Mouse (Mus musculus): Measurements from ENCODE around the gene Miip. TPM values are rescaled to one million over a fixed set of nuclear protein-coding genes. Genes with fewer than 3 reads are reported as not detected.

The Miip gene
- polyA plus RNA-seq, 1 experiment, result 48.8 TPM

DNA sequence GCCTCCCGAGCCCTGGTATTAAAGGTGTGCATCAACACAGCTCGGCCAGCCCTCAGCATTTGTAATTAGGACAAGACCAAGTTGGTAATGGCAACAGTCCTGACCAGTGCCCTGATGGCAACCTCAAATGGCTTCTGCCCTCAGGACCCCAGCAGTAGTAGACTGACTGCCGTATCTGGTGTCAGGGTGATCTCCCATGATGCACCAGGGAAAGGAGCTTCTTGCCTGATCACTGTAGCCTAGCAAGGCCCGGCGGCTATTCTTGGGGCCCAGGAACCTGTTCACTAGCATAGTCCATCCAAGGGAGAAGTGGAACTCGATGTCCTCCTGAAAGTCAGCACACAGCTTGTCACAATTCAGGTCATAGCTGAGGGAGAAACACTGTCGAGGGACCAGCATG is 13.2 kb upstream of the Miip start:
- TF ChIP-seq EP300 (IDR thresholded peaks at IDR 0.05; ENCODE audit: insufficient read depth, low read depth, low read length) (no peak), CTCF (IDR thresholded peaks at IDR 0.05; ENCODE audit: low read depth, low read length) (no peak), POLR2A (IDR thresholded peaks at IDR 0.05; ENCODE audit: insufficient read depth, low read length) (no peak)
- Histone ChIP-seq H3K4me3 (ENCODE audit: low read depth, low read length) (no peak overlapping the region), H3K9me3 (replicated peaks; ENCODE audit: control insufficient read depth, insufficient read depth, low read length, poor library complexity, severe bottlenecking) (no peaks in the 10 kb centered on the region), H3K27me3 (ENCODE audit: control insufficient read depth, insufficient read depth, low read length, poor library complexity, severe bottlenecking) (no peaks in the 10 kb centered on the region), H3K27ac (ENCODE audit: insufficient read depth, low read length) (no peak overlapping the region), H3K9ac (ENCODE audit: low read depth, poor library complexity, severe bottlenecking) (no peak overlapping the region), H3K36me3 (ENCODE audit: control insufficient read depth, insufficient read depth, low read length, poor library complexity, severe bottlenecking) (peaks cover 4% of the 10 kb centered on the region; the same call in 1 of the 2 replicates), H3K4me1 (ENCODE audit: control insufficient read depth, insufficient read depth, low read length) (no peaks in the 10 kb centered on the region)

DNA sequence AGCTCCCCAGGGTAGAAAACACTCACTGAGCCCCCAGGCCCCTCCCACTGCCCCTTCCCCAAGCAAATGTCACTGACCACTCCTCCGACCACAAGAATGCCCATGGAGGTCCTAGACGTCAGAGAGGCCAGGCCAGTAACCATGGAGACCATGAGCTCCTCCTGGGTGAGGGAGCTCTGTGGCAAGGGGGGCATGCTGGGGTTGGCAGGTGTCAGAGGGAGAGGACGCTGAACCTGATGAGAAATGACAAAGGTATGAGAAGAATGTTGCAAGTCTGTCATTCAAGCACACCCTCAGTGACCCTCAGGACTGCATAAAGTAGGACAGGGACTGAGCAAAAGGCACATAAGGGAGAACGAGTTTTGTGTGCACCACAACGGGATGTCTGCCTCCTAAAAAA is 11.2 kb upstream of the Miip start:
- Histone ChIP-seq H3K36me3 (ENCODE audit: control insufficient read depth, insufficient read depth, low read length, poor library complexity, severe bottlenecking) (peaks cover 8% of the 10 kb centered on the region; the same call in 1 of the 2 replicates), H3K27ac (ENCODE audit: insufficient read depth, low read length) (no peak overlapping the region), H3K4me3 (ENCODE audit: low read depth, low read length) (no peak overlapping the region), H3K27me3 (ENCODE audit: control insufficient read depth, insufficient read depth, low read length, poor library complexity, severe bottlenecking) (no peaks in the 10 kb centered on the region), H3K4me1 (ENCODE audit: control insufficient read depth, insufficient read depth, low read length) (no peaks in the 10 kb centered on the region), H3K9ac (ENCODE audit: low read depth, poor library complexity, severe bottlenecking) (no peak overlapping the region), H3K9me3 (replicated peaks; ENCODE audit: control insufficient read depth, insufficient read depth, low read length, poor library complexity, severe bottlenecking) (no peaks in the 10 kb centered on the region)
- TF ChIP-seq POLR2A (IDR thresholded peaks at IDR 0.05; ENCODE audit: insufficient read depth, low read length) (no peak), CTCF (IDR thresholded peaks at IDR 0.05; ENCODE audit: low read depth, low read length) (no peak), EP300 (IDR thresholded peaks at IDR 0.05; ENCODE audit: insufficient read depth, low read depth, low read length) (no peak)

DNA sequence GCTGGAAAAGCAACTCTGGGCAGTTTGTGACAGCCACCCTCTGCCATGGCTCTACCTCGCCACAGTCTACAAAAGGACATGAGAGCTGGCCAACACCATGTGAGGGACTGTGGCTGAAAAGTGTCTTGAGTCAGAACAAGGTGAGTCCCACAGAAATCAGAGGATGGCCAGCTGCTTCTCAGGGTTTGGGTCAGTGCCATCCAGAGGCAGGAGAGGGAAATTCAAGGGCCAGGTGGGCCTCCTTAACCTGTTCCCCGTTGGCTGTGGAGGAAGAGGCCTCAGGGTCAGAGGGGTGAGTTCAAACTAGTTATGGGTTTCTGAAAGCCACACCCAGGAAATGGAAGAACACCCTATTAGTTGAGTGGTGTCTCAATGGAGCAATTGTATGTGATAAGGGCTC is 10.8 kb upstream of the Miip start:
- TF ChIP-seq POLR2A (IDR thresholded peaks at IDR 0.05; ENCODE audit: insufficient read depth, low read length), result no peak
- TF ChIP-seq EP300 (IDR thresholded peaks at IDR 0.05; ENCODE audit: insufficient read depth, low read depth, low read length), result no peak
- TF ChIP-seq CTCF (IDR thresholded peaks at IDR 0.05; ENCODE audit: low read depth, low read length), result no peak
- Histone ChIP-seq H3K36me3 (ENCODE audit: control insufficient read depth, insufficient read depth, low read length, poor library complexity, severe bottlenecking) (peaks cover 8% of the 10 kb centered on the region; the same call in 1 of the 2 replicates), H3K9me3 (replicated peaks; ENCODE audit: control insufficient read depth, insufficient read depth, low read length, poor library complexity, severe bottlenecking) (no peaks in the 10 kb centered on the region), H3K4me1 (ENCODE audit: control insufficient read depth, insufficient read depth, low read length) (no peaks in the 10 kb centered on the region), H3K9ac (ENCODE audit: low read depth, poor library complexity, severe bottlenecking) (no peak overlapping the region), H3K4me3 (ENCODE audit: low read depth, low read length) (no peak overlapping the region), H3K27ac (ENCODE audit: insufficient read depth, low read length) (no peak overlapping the region), H3K27me3 (ENCODE audit: control insufficient read depth, insufficient read depth, low read length, poor library complexity, severe bottlenecking) (no peaks in the 10 kb centered on the region)

DNA sequence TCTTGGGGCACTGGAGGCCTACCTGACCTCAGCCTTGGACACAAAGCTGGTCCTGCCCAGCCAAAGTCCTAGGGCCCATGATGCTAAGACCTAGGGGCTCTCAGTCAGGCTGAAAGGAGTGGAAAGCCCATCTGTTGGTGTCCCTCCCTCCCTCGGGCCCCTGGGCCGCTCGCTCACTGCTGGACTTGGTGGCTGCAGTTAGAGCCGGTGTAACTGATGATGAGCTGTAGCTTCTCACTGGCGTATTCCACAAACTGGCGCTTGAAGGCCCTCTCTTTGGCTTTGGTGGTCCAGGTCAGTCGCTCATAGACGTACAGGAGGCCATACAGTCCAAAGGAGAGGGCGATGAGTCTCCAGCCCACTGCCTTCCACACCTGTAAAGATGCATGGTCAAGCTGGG is 9.9 kb upstream of the Miip start:
- H3K4me3 ChIP-seq (ENCODE audit: low read depth, low read length), result no peak overlapping the region
- no peak for TF ChIP-seq CTCF (IDR thresholded peaks at IDR 0.05; ENCODE audit: low read depth, low read length)
- no peak overlapping the region for H3K27ac ChIP-seq (ENCODE audit: insufficient read depth, low read length)
- H3K27me3 ChIP-seq (ENCODE audit: control insufficient read depth, insufficient read depth, low read length, poor library complexity, severe bottlenecking), result no peaks in the 10 kb centered on the region
- peaks cover 8% of the 10 kb centered on the region; the same call in 1 of the 2 replicates for H3K36me3 ChIP-seq (ENCODE audit: control insufficient read depth, insufficient read depth, low read length, poor library complexity, severe bottlenecking)
- no peak overlapping the region for H3K9ac ChIP-seq (ENCODE audit: low read depth, poor library complexity, severe bottlenecking)
- H3K4me1 ChIP-seq (ENCODE audit: control insufficient read depth, insufficient read depth, low read length), result no peaks in the 10 kb centered on the region
- no peaks in the 10 kb centered on the region for H3K9me3 ChIP-seq (replicated peaks; ENCODE audit: control insufficient read depth, insufficient read depth, low read length, poor library complexity, severe bottlenecking)

DNA sequence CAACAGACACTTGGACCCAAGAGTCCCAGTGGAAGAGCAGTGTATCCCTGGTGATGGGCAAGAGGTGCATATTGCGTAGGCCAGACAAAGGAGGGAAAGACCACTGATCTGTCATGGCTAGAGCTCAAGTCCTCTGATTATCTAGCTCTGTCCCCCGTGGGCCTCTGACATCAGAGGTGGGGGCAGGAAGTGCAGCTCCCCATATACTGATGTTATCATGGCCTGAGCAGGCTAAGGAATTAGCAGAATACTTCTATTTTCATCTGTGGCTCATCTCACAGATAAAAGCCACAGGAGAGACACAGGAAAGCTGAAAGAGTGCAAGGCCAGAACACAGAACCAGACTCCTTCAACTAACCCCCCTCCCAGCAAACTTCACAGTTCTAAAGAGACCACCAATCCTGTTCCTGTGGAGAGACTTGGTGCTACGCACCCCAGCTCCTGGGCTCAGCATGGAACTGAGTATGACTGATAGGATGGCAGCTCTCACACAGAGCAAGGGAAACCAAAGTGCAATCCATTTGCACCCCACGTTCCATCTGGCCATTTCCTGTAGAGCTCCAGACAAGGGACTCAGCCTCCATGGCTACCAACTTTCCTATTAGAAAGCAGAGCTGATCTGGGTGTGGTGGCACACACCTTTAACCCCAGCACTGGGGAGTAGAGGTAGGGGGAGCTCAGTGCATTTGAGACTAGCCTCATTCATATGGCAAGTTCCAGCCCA is 7.4 kb upstream of the Miip start:
- Histone ChIP-seq H3K4me3 (ENCODE audit: low read depth, low read length) (no peak overlapping the region), H3K36me3 (ENCODE audit: control insufficient read depth, insufficient read depth, low read length, poor library complexity, severe bottlenecking) (peaks cover 8% of the 10 kb centered on the region; the same call in 1 of the 2 replicates), H3K9ac (ENCODE audit: low read depth, poor library complexity, severe bottlenecking) (no peak overlapping the region), H3K27ac (ENCODE audit: insufficient read depth, low read length) (no peak overlapping the region), H3K27me3 (ENCODE audit: control insufficient read depth, insufficient read depth, low read length, poor library complexity, severe bottlenecking) (no peaks in the 10 kb centered on the region), H3K9me3 (replicated peaks; ENCODE audit: control insufficient read depth, insufficient read depth, low read length, poor library complexity, severe bottlenecking) (no peaks in the 10 kb centered on the region), H3K4me1 (ENCODE audit: control insufficient read depth, insufficient read depth, low read length) (no peaks in the 10 kb centered on the region)
- TF ChIP-seq CTCF (IDR thresholded peaks at IDR 0.05; ENCODE audit: low read depth, low read length) (no peak), POLR2A (IDR thresholded peaks at IDR 0.05; ENCODE audit: insufficient read depth, low read length) (no peak), EP300 (IDR thresholded peaks at IDR 0.05; ENCODE audit: insufficient read depth, low read depth, low read length) (no peak)

GRCm38 (mm10) chr4:147869238-147869637 is 622 bp upstream of the Miip start:
- TF ChIP-seq POLR2A (IDR thresholded peaks at IDR 0.05; ENCODE audit: insufficient read depth, low read length) (no peak), EP300 (IDR thresholded peaks at IDR 0.05; ENCODE audit: insufficient read depth, low read depth, low read length) (no peak), CTCF (IDR thresholded peaks at IDR 0.05; ENCODE audit: low read depth, low read length) (no peak)
- Histone ChIP-seq H3K9ac (ENCODE audit: low read depth, poor library complexity, severe bottlenecking) (peak overlapping the region; percentile 81), H3K4me3 (ENCODE audit: low read depth, low read length) (peak overlapping the region; percentile 98), H3K36me3 (ENCODE audit: control insufficient read depth, insufficient read depth, low read length, poor library complexity, severe bottlenecking) (peaks cover 10% of the 10 kb centered on the region), H3K27ac (ENCODE audit: insufficient read depth, low read length) (peak overlapping the region; percentile 72; the same call in 1 of the 2 replicates), H3K9me3 (replicated peaks; ENCODE audit: control insufficient read depth, insufficient read depth, low read length, poor library complexity, severe bottlenecking) (no peaks in the 10 kb centered on the region), H3K4me1 (ENCODE audit: control insufficient read depth, insufficient read depth, low read length) (no peaks in the 10 kb centered on the region), H3K27me3 (ENCODE audit: control insufficient read depth, insufficient read depth, low read length, poor library complexity, severe bottlenecking) (no peaks in the 10 kb centered on the region)

Data from ES-Bruce4 (cell line).